Mouse (Mus musculus) liver, embryonic 14.5 days (tissue): ENCODE data around the gene Slc22a13. TPM values are rescaled to one million over a fixed set of nuclear protein-coding genes. Genes with fewer than 3 reads are reported as not detected.

Source experiments
- ATAC-seq: fragments of 200-750 bp; cut with Nextera tagmentation; 2 replicates; pipeline ENCODE4 v1.8.0; 2017; ENCODE audit warnings: moderate number of reproducible peaks, mild to moderate bottlenecking, moderate library complexity; ENCODE audit not compliant: insufficient read depth
- DNase-seq, 3 experiments: peaks; one replicate each; pipeline ENCODE4 v3.0.0-alpha.2; 2012 to 2013; ENCODE audit warnings: low read depth in 3 of 3, low spot score in 3 of 3
- H3K27ac ChIP-seq: fragments of 300-500 bp; sonication (generic); 2 replicates; pipeline ENCODE4 v1.5.1; 2014; ENCODE audit warnings: moderate library complexity, mild to moderate bottlenecking, control low read depth, inconsistent platforms
- H3K27me3 ChIP-seq: fragments of 300-500 bp; sonication (generic); 2 replicates; pipeline ENCODE4 v1.6.1; 2014; ENCODE audit warnings: mild to moderate bottlenecking, low read length, moderate library complexity; ENCODE audit not compliant: control insufficient read depth, insufficient read depth
- H3K36me3 ChIP-seq: fragments of 300-500 bp; sonication (generic); replicated peaks from 2 replicates; pipeline ENCODE4 v1.6.1; 2014; ENCODE audit warnings: low read depth; ENCODE audit not compliant: control insufficient read depth, insufficient read depth
- H3K4me1 ChIP-seq, 2 experiments: fragments of 200-500 bp in 1 of 2; fragments of 300-500 bp in 1 of 2; sonication (generic) in 1 of 2; replicated peaks; 2 replicates each; pipeline ENCODE4 v1.6.1; 2012 to 2014; ENCODE audit warnings: antibody characterized with exemption in 1 of 2, inconsistent platforms in 1 of 2, low read length in 1 of 2; ENCODE audit not compliant: control insufficient read depth in 2 of 2, insufficient read depth in 2 of 2
- H3K4me2 ChIP-seq: fragments of 300-500 bp; sonication (generic); 2 replicates; pipeline ENCODE4 v1.6.1; 2014; ENCODE audit warnings: low read depth, mild to moderate bottlenecking, control low read depth, moderate library complexity
- H3K4me3 ChIP-seq, 2 experiments: fragments of 200-500 bp in 1 of 2; fragments of 300-500 bp in 1 of 2; sonication (generic) in 1 of 2; 2 replicates each; pipeline ENCODE4 v1.5.1; 2012 to 2014; ENCODE audit warnings: low read depth in 2 of 2, low read length in 2 of 2, mild to moderate bottlenecking in 2 of 2, control low read depth in 1 of 2, inconsistent platforms in 1 of 2, moderate library complexity in 1 of 2; ENCODE audit not compliant: insufficient read depth in 1 of 2
- H3K9ac ChIP-seq: fragments of 300-500 bp; sonication (generic); replicated peaks from 2 replicates; pipeline ENCODE4 v1.6.1; 2014; ENCODE audit warnings: mild to moderate bottlenecking, control low read depth, moderate library complexity
- H3K9me3 ChIP-seq: fragments of 300-500 bp; sonication (generic); 2 replicates; pipeline ENCODE4 v1.6.1; 2016; ENCODE audit warnings: low read length, mixed read lengths; ENCODE audit not compliant: control insufficient read depth
- CTCF ChIP-seq: IDR thresholded peaks from 2 replicates; pipeline ENCODE4 v1.5.1; 2016; ENCODE audit warnings: antibody characterized with exemption, low read depth, control low read depth
- EP300 ChIP-seq: IDR thresholded peaks from 2 replicates; pipeline ENCODE4 v1.6.1; 2016; ENCODE audit warnings: antibody characterized with exemption, low read depth
- WGBS: fragments of 180-500 bp; shearing (Covaris S2); extraction: QIAGEN DNeasy Blood & Tissue Kit; methylation state at CpG from one replicate; pipeline ENCODE4 v1.1.7; 2014; ENCODE audit not compliant: insufficient replicate concordance; 5-methylcytosine and 5-hydroxymethylcytosine counted together
- polyA plus RNA-seq, 2 experiments: library from polyadenylated mRNA; depleted of rRNA in 1 of 2; stranded (reverse) in 1 of 2; unstranded in 1 of 2; fragments of >200 nt; fragmentation: Nextera tagmentation in 1 of 2; extraction: Ambion mirVana in 1 of 2; gene quantifications; 2 replicates each; pipeline versions ENCODE4 v1.2.1 to v1.2.3; 2012 to 2014

Gene Slc22a13
- polyA plus RNA-seq, 2 experiments = 0.02 TPM; not detected in 1

GRCm38 (mm10) chr9:119239274-119239673 lies 30.4 kb upstream of the Slc22a13 start:
- no peaks in the 10 kb centered on the region for H3K9me3 ChIP-seq
- no peak for DNase-seq
- WGBS = 86% methylated on average over 3 of the region's 3 CpGs

GRCm38 (mm10) chr9:119238796-119239195 lies 29.9 kb upstream of the Slc22a13 start:
- WGBS = 80% methylated on average over 4 of the region's 4 CpGs
- Histone ChIP-seq H3K9ac (no peak overlapping the region), H3K9me3 (no peaks in the 10 kb centered on the region), H3K4me1 (no peaks in the 10 kb centered on the region), H3K4me2 (no peak overlapping the region), H3K27me3 (no peaks in the 10 kb centered on the region), H3K4me3 (no peak overlapping the region), H3K27ac (no peak overlapping the region), H3K36me3 (peaks cover 3% of the 10 kb centered on the region)
- ATAC-seq = no peak
- TF ChIP-seq EP300 (no peak), CTCF (no peak)
- no peak for DNase-seq

More at GRCm38 (mm10) chr9:119239274-119239673, 30.4 kb upstream of the Slc22a13 start:
- no peak overlapping the region for H3K27ac ChIP-seq
- H3K27me3 ChIP-seq = no peaks in the 10 kb centered on the region
- no peak overlapping the region for H3K4me3 ChIP-seq
- no peak overlapping the region for H3K4me2 ChIP-seq
- no peak for ATAC-seq
- H3K9ac ChIP-seq = no peak overlapping the region
- no peaks in the 10 kb centered on the region for H3K4me1 ChIP-seq
- peaks cover 3% of the 10 kb centered on the region for H3K36me3 ChIP-seq
- no peak for TF ChIP-seq CTCF
- no peak for TF ChIP-seq EP300

GRCm38 (mm10) chr9:119231552-119231951 lies 22.7 kb upstream of the Slc22a13 start:
- H3K9me3 ChIP-seq = no peaks in the 10 kb centered on the region
- peak; percentile 58; the same call in 1 of the 2 replicates for ATAC-seq
- TF ChIP-seq EP300 (no peak), CTCF (no peak)
- no peak overlapping the region for H3K27ac ChIP-seq
- no peaks in the 10 kb centered on the region for H3K27me3 ChIP-seq
- H3K4me3 ChIP-seq = no peak overlapping the region
- WGBS = 52% methylated on average over 7 of the region's 7 CpGs
- no peak for DNase-seq
- H3K9ac ChIP-seq = no peak overlapping the region
- H3K4me1 ChIP-seq = peaks cover 6 to 17% of the 10 kb centered on the region in 2 experiments; a peak in 2 of 4 replicates
- H3K4me2 ChIP-seq = 0 out of 2 replicates have a peak overlapping the region, but pooled peaks have one; percentile 20
- H3K36me3 ChIP-seq = no peaks in the 10 kb centered on the region

- H3K4me3 ChIP-seq = no peak overlapping the region
Measured at GRCm38 (mm10) chr9:119230829-119231228, 21.9 kb upstream of the Slc22a13 start.

GRCm38 (mm10) chr9:119220249-119220648 lies 11.4 kb upstream of the Slc22a13 start:
- no peak for ATAC-seq
- WGBS = 71% methylated on average over 4 of the region's 4 CpGs

More at GRCm38 (mm10) chr9:119230829-119231228, 21.9 kb upstream of the Slc22a13 start:
- Histone ChIP-seq H3K27me3 (no peaks in the 10 kb centered on the region), H3K36me3 (no peaks in the 10 kb centered on the region), H3K4me2 (no peak overlapping the region), H3K27ac (no peak overlapping the region), H3K4me1 (peaks cover 6 to 17% of the 10 kb centered on the region in 2 experiments; a peak in 2 of 4 replicates), H3K9ac (no peak overlapping the region), H3K9me3 (no peaks in the 10 kb centered on the region)
- DNase-seq = no peak
- peak; percentile 32; the same call in 1 of the 2 replicates for TF ChIP-seq EP300
- TF ChIP-seq CTCF = no peak
- WGBS = 14% methylated on average over 2 of the region's 2 CpGs
- no peak; the same call in 1 of the 2 replicates for ATAC-seq

More at GRCm38 (mm10) chr9:119220249-119220648, 11.4 kb upstream of the Slc22a13 start:
- H3K4me3 ChIP-seq = no peak overlapping the region
- no peaks in the 10 kb centered on the region for H3K36me3 ChIP-seq
- H3K9ac ChIP-seq = no peak overlapping the region
- DNase-seq = no peak
- no peaks in the 10 kb centered on the region for H3K27me3 ChIP-seq
- TF ChIP-seq EP300 (no peak), CTCF (no peak)
- H3K27ac ChIP-seq = no peak overlapping the region
- no peaks in the 10 kb centered on the region for H3K9me3 ChIP-seq
- no peaks in the 10 kb centered on the region for H3K4me1 ChIP-seq
- H3K4me2 ChIP-seq = no peak overlapping the region
